Mouse (Mus musculus): ENCODE data around the gene Cypt4. TPM values are rescaled to one million over a fixed set of nuclear protein-coding genes. Genes with fewer than 3 reads are reported as not detected.
"Not testable (repeated sequence)": the region's sequence is repeated elsewhere in the genome, so short reads cannot be mapped to it uniquely, and the experiment has no call there.

Gene Cypt4
- not detected in 2 replicates for polyA plus RNA-seq (2014; fragmentation: Nextera tagmentation; extraction: Ambion mirVana)

DNA sequence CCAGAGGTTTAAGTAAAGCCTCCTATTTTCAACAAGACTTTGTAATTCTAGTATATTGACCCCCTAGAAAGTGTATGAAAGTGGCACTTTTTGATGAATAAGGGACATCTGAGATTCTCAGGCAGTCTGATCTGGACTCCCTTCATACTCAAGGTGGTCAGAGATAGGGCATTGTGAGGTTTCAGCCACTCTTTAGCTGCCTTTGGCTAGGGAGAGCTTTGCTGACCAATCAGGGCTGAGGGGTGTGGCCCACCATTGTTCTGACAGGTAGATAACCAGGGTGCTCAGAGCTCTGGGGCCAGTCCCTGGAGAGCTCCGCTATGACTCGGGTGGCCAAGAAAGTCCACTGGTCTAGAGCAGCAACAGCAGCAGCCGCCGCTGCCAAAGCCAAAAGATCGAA is at the start of gene Cypt4:
Cypt4 (plus strand) TSS at position 301 of the 400 bp plus-strand sequence.
- H3K9ac ChIP-seq (ENCODE audit: low read length), result no peak within 1 kb of the TSS
- no peaks in the 10 kb centered on the region for H3K9me3 ChIP-seq (ENCODE audit: control insufficient read depth, low read length)
- ATAC-seq (replicated peaks; ENCODE audit: low FRiP score, low TSS enrichment, low read depth) (no peak), DNase-seq (ENCODE audit: low spot score) (no peak)
- no peak within 1 kb of the TSS for H3K4me3 ChIP-seq (ENCODE audit: low read depth, low read length)
- no peak within 1 kb of the TSS for H3K4me2 ChIP-seq (ENCODE audit: low read length)
- no peaks in the 10 kb centered on the region for H3K36me3 ChIP-seq (ENCODE audit: control insufficient read depth, insufficient read depth, low read length)
- WGBS, result 93% methylated on average over 5 of the region's 5 CpGs
- no peaks in the 10 kb centered on the region for H3K4me1 ChIP-seq (replicated peaks; ENCODE audit: control insufficient read depth, insufficient read depth, low read length)
- no peaks in the 10 kb centered on the region for H3K27me3 ChIP-seq (replicated peaks; ENCODE audit: control insufficient read depth, insufficient read depth, low read length)
- H3K27ac ChIP-seq (ENCODE audit: low read depth), result no peak within 1 kb of the TSS

DNA sequence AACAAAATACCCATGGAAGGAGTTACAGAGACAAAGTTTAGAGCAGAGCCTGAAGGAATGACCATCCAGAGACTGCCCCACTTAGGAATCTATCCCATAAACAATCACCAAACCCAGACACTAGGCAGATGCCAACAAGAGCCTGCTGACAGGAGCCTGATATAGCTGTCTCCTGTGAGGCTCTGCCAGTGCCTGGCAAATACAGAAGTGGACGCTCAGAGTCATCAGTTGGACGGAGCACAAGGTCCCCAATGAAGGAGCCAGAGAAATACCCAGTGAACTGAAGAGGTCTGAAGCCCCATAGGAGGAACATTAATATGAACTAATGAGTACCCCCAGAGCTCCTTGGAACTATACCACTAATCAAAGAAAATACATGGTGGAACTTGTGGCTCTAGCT is 12.3 kb downstream of the Cypt4 start:
- not testable (repeated sequence) for DNase-seq (ENCODE audit: low spot score); ATAC-seq (replicated peaks; ENCODE audit: low FRiP score, low TSS enrichment, low read depth); H3K9me3 ChIP-seq (ENCODE audit: control insufficient read depth, low read length); H3K4me3 ChIP-seq (ENCODE audit: low read depth, low read length); H3K4me1 ChIP-seq (replicated peaks; ENCODE audit: control insufficient read depth, insufficient read depth, low read length); H3K27me3 ChIP-seq (replicated peaks; ENCODE audit: control insufficient read depth, insufficient read depth, low read length); H3K27ac ChIP-seq (ENCODE audit: low read depth); H3K4me2 ChIP-seq (ENCODE audit: low read length); H3K36me3 ChIP-seq (ENCODE audit: control insufficient read depth, insufficient read depth, low read length); H3K9ac ChIP-seq (ENCODE audit: low read length)
- WGBS, result 69% methylated on average over 2 of the region's 2 CpGs

Other genes with a start within 250 kb of the Cypt4 start
- gene Dpy19l1, start 122.1 kb upstream of the Cypt4 start, polyA plus RNA-seq (2014; fragmentation: Nextera tagmentation; extraction: Ambion mirVana), result 12.1 and 13.6 TPM in 2 replicates
- not detected in 2 replicates for gene Dpy19l2, start 71.1 kb downstream of the Cypt4 start, polyA plus RNA-seq (2014; fragmentation: Nextera tagmentation; extraction: Ambion mirVana)
- gene Tbx20, start 149.1 kb downstream of the Cypt4 start, polyA plus RNA-seq (2014; fragmentation: Nextera tagmentation; extraction: Ambion mirVana), result 0.07 and 0.17 TPM in 2 replicates